Mouse (Mus musculus): ENCODE measurements around the gene Tcte1. TPM values are rescaled to one million over a fixed set of nuclear protein-coding genes. Genes with fewer than 3 reads are reported as not detected.

The Tcte1 gene
- polyA plus RNA-seq, 1 experiment from 2014 or later = 1.3 TPM

DNA sequence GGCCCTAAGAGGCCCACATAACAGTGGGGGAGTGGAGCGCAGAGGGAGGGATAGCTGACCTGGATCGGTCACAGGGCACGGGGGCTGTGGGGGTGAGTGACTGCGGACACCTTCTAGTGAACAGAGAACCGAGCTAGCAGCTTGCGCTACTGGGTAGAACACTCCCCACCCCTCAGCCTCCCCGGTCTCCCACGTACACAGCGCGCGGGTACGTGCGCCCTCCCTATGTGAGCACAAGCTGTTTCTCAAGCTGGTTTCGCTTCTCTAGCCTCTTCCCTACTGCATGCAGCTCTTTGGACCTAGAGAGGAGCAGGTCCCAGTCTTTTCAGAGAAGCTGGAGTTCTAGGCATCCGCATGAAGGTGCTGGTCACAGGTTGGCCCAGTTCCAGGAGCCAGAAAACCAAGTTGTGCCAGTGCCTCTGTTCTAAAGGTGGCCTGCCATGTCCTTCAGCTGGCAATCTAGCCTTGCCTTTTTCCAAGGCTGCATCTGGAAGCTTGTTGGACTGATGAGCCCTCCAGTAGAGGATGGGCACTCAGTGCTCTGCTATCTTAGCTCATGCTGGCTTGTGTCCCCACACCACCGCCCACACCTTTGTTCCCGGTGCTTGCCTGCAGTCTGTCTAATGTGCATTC lies 51.0 kb downstream of the Tcte1 start:
- Histone ChIP-seq H3K27me3 (ENCODE audit: control insufficient read depth, insufficient read depth, low read length) (no peaks in the 10 kb centered on the region), H3K9ac (ENCODE audit: low read length) (peak overlapping the region; percentile 84), H3K9me3 (ENCODE audit: control insufficient read depth, low read length) (no peaks in the 10 kb centered on the region), H3K4me2 (ENCODE audit: low read depth, severe bottlenecking) (peak overlapping the region; percentile 91), H3K4me1 (ENCODE audit: control insufficient read depth, insufficient read depth, low read length) (peaks cover 12% of the 10 kb centered on the region; the same call in 1 of the 2 replicates), H3K36me3 (ENCODE audit: control insufficient read depth, insufficient read depth, low read length) (peaks cover 26% of the 10 kb centered on the region), H3K4me3 (ENCODE audit: low read depth, low read length) (peak overlapping the region; percentile 100), H3K27ac (replicated peaks; ENCODE audit: low read depth, low read length) (peak overlapping the region; percentile 89)
- ATAC-seq (ENCODE audit: insufficient number of reproducible peaks, low FRiP score, low TSS enrichment, low read depth) (peak; percentile 12; the same call in 1 of the 2 replicates), DNase-seq (ENCODE audit: low spot score) (peak; percentile 71)
- WGBS = 4% methylated on average over 17 of the region's 17 CpGs

DNA sequence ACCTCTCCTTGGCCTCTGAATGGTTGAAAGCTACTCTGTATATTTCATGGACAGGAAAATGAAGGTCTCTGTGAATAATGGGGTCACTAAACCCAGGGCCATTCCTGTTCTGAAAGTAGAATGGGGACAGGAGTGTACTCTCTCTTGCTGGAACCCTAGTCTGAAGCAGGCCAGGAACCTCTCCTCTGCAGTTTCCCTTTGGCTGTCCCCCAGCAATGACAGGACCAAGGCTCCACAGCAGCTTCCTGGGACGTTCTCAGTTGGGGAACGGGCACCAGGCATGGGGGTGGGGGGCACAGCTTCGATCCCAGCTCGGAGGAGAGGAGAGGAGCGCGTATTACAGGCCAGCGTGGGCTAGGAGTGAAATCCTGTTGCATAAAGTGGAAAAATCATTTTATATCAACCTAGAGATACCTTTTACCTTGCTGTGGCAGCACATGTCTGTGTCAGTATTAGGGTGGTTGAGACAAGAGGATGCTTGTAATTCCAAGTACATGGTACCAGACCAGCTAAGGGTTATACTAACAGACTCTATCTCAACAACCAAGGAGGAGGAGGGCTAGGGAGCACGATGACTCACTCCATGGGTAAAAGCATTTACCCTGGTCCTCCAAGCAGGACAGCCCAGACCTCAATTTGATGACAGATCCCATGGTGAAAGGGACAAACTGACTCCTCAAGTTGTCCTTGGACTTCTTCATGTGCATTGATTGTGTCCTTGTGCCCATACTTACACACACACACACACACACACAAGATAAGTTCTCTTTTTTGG lies 52.1 kb downstream of the Tcte1 start:
- Histone ChIP-seq H3K4me2 (ENCODE audit: low read depth, severe bottlenecking) (peak overlapping the region; percentile 7; the same call in 1 of the 2 replicates), H3K4me1 (ENCODE audit: control insufficient read depth, insufficient read depth, low read length) (peaks cover 11% of the 10 kb centered on the region; the same call in 1 of the 2 replicates), H3K27ac (replicated peaks; ENCODE audit: low read depth, low read length) (no peak overlapping the region), H3K36me3 (ENCODE audit: control insufficient read depth, insufficient read depth, low read length) (peaks cover 15% of the 10 kb centered on the region), H3K9ac (ENCODE audit: low read length) (no peak overlapping the region), H3K9me3 (ENCODE audit: control insufficient read depth, low read length) (no peaks in the 10 kb centered on the region), H3K4me3 (ENCODE audit: low read depth, low read length) (no peak overlapping the region), H3K27me3 (ENCODE audit: control insufficient read depth, insufficient read depth, low read length) (no peaks in the 10 kb centered on the region)
- no peak for DNase-seq (ENCODE audit: low spot score)
- WGBS = 87% methylated on average over 8 of the region's 8 CpGs
- no peak for ATAC-seq (ENCODE audit: insufficient number of reproducible peaks, low FRiP score, low TSS enrichment, low read depth)

- no peak overlapping the region for H3K4me3 ChIP-seq (ENCODE audit: low read depth, low read length)
- DNase-seq (ENCODE audit: low spot score) = no peak
- H3K4me2 ChIP-seq (ENCODE audit: low read depth, severe bottlenecking) = no peak overlapping the region
These were observed 55.0 kb downstream of the Tcte1 start for GRCm38 (mm10) chr17:45578242-45578641.

GRCm38 (mm10) chr17:45578843-45579242 lies 55.6 kb downstream of the Tcte1 start:
- Histone ChIP-seq H3K9me3 (ENCODE audit: control insufficient read depth, low read length) (no peaks in the 10 kb centered on the region), H3K36me3 (ENCODE audit: control insufficient read depth, insufficient read depth, low read length) (no peaks in the 10 kb centered on the region), H3K4me2 (ENCODE audit: low read depth, severe bottlenecking) (no peak overlapping the region), H3K4me1 (ENCODE audit: control insufficient read depth, insufficient read depth, low read length) (peaks cover 8% of the 10 kb centered on the region; the same call in 1 of the 2 replicates), H3K4me3 (ENCODE audit: low read depth, low read length) (no peak overlapping the region), H3K9ac (ENCODE audit: low read length) (no peak overlapping the region), H3K27ac (replicated peaks; ENCODE audit: low read depth, low read length) (no peak overlapping the region), H3K27me3 (ENCODE audit: control insufficient read depth, insufficient read depth, low read length) (no peaks in the 10 kb centered on the region)
- 75% methylated on average over 7 of the region's 7 CpGs for WGBS
- DNase-seq (ENCODE audit: low spot score) (no peak), ATAC-seq (ENCODE audit: insufficient number of reproducible peaks, low FRiP score, low TSS enrichment, low read depth) (no peak)

More at GRCm38 (mm10) chr17:45578242-45578641, 55.0 kb downstream of the Tcte1 start:
- 79% methylated on average over 5 of the region's 5 CpGs for WGBS
- Histone ChIP-seq H3K4me1 (ENCODE audit: control insufficient read depth, insufficient read depth, low read length) (peaks cover 8% of the 10 kb centered on the region; the same call in 1 of the 2 replicates), H3K9ac (ENCODE audit: low read length) (no peak overlapping the region), H3K27me3 (ENCODE audit: control insufficient read depth, insufficient read depth, low read length) (no peaks in the 10 kb centered on the region), H3K36me3 (ENCODE audit: control insufficient read depth, insufficient read depth, low read length) (no peaks in the 10 kb centered on the region), H3K9me3 (ENCODE audit: control insufficient read depth, low read length) (no peaks in the 10 kb centered on the region), H3K27ac (replicated peaks; ENCODE audit: low read depth, low read length) (no peak overlapping the region)
- ATAC-seq (ENCODE audit: insufficient number of reproducible peaks, low FRiP score, low TSS enrichment, low read depth) = no peak

DNA sequence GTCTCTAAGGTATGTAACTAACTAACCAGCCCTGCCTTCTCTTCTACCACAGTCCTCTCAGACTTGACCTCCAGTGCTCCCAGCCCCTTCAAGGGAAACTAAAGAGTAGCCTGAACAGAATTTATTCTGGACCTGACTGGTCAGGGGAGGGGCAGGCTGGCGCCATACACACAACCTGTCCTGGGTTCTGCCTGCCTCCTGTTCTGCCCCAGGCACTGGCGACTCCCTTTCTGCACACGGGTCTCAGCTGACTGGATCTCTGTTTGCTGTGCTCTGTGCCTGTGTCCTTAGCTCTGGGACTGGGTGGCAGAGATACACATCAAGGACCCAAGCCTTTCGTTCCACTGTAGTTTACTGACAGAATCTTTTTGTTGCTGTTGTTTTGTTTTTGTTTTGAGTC lies 56.3 kb downstream of the Tcte1 start:
- Histone ChIP-seq H3K27ac (replicated peaks; ENCODE audit: low read depth, low read length) (no peak overlapping the region), H3K9me3 (ENCODE audit: control insufficient read depth, low read length) (no peaks in the 10 kb centered on the region), H3K9ac (ENCODE audit: low read length) (no peak overlapping the region), H3K4me1 (ENCODE audit: control insufficient read depth, insufficient read depth, low read length) (peaks cover 7% of the 10 kb centered on the region), H3K4me2 (ENCODE audit: low read depth, severe bottlenecking) (no peak overlapping the region), H3K27me3 (ENCODE audit: control insufficient read depth, insufficient read depth, low read length) (no peaks in the 10 kb centered on the region), H3K4me3 (ENCODE audit: low read depth, low read length) (no peak overlapping the region), H3K36me3 (ENCODE audit: control insufficient read depth, insufficient read depth, low read length) (no peaks in the 10 kb centered on the region)
- DNase-seq (ENCODE audit: low spot score) (no peak), ATAC-seq (ENCODE audit: insufficient number of reproducible peaks, low FRiP score, low TSS enrichment, low read depth) (no peak)
- 88% methylated on average over 4 of the region's 4 CpGs for WGBS

GRCm38 (mm10) chr17:45580958-45581477 lies 57.8 kb downstream of the Tcte1 start:
- Histone ChIP-seq H3K4me3 (ENCODE audit: low read depth, low read length) (no peak overlapping the region), H3K9me3 (ENCODE audit: control insufficient read depth, low read length) (no peaks in the 10 kb centered on the region), H3K4me2 (ENCODE audit: low read depth, severe bottlenecking) (no peak overlapping the region), H3K36me3 (ENCODE audit: control insufficient read depth, insufficient read depth, low read length) (no peaks in the 10 kb centered on the region), H3K27me3 (ENCODE audit: control insufficient read depth, insufficient read depth, low read length) (no peaks in the 10 kb centered on the region), H3K9ac (ENCODE audit: low read length) (no peak overlapping the region), H3K4me1 (ENCODE audit: control insufficient read depth, insufficient read depth, low read length) (peaks cover 14% of the 10 kb centered on the region), H3K27ac (replicated peaks; ENCODE audit: low read depth, low read length) (no peak overlapping the region)
- ATAC-seq (ENCODE audit: insufficient number of reproducible peaks, low FRiP score, low TSS enrichment, low read depth) = no peak
- 47% methylated on average over 12 of the region's 12 CpGs for WGBS
- DNase-seq (ENCODE audit: low spot score) = no peak

GRCm38 (mm10) chr17:45581567-45581983 lies 58.3 kb downstream of the Tcte1 start:
- 18% methylated on average over 2 of the region's 2 CpGs for WGBS
- Histone ChIP-seq H3K4me2 (ENCODE audit: low read depth, severe bottlenecking) (no peak overlapping the region), H3K27ac (replicated peaks; ENCODE audit: low read depth, low read length) (no peak overlapping the region), H3K27me3 (ENCODE audit: control insufficient read depth, insufficient read depth, low read length) (no peaks in the 10 kb centered on the region), H3K9me3 (ENCODE audit: control insufficient read depth, low read length) (no peaks in the 10 kb centered on the region), H3K36me3 (ENCODE audit: control insufficient read depth, insufficient read depth, low read length) (no peaks in the 10 kb centered on the region), H3K9ac (ENCODE audit: low read length) (no peak overlapping the region), H3K4me1 (ENCODE audit: control insufficient read depth, insufficient read depth, low read length) (peaks cover 14% of the 10 kb centered on the region), H3K4me3 (ENCODE audit: low read depth, low read length) (no peak overlapping the region)
- peak; percentile 85 for DNase-seq (ENCODE audit: low spot score)
- no peak for ATAC-seq (ENCODE audit: insufficient number of reproducible peaks, low FRiP score, low TSS enrichment, low read depth)

GRCm38 (mm10) chr17:45582188-45582587 lies 59.0 kb downstream of the Tcte1 start:
- 93% methylated on average over 6 of the region's 6 CpGs for WGBS
- no peaks in the 10 kb centered on the region for H3K9me3 ChIP-seq (ENCODE audit: control insufficient read depth, low read length)
- H3K4me1 ChIP-seq (ENCODE audit: control insufficient read depth, insufficient read depth, low read length) = peaks cover 14% of the 10 kb centered on the region
- H3K27ac ChIP-seq (replicated peaks; ENCODE audit: low read depth, low read length) = no peak overlapping the region
- H3K4me3 ChIP-seq (ENCODE audit: low read depth, low read length) = no peak overlapping the region
- no peak overlapping the region for H3K9ac ChIP-seq (ENCODE audit: low read length)
- H3K4me2 ChIP-seq (ENCODE audit: low read depth, severe bottlenecking) = no peak overlapping the region
- ATAC-seq (ENCODE audit: insufficient number of reproducible peaks, low FRiP score, low TSS enrichment, low read depth) = no peak
- H3K36me3 ChIP-seq (ENCODE audit: control insufficient read depth, insufficient read depth, low read length) = no peaks in the 10 kb centered on the region
- no peaks in the 10 kb centered on the region for H3K27me3 ChIP-seq (ENCODE audit: control insufficient read depth, insufficient read depth, low read length)
- no peak for DNase-seq (ENCODE audit: low spot score)
